Mouse (Mus musculus) monocyte, adult 59 days (primary cell): Measurements from ENCODE around the gene Spsb4. TPM values are rescaled to one million over a fixed set of nuclear protein-coding genes. Genes with fewer than 3 reads are reported as not detected.

Experiments used
- total RNA-seq, 2 experiments: library from RNA; stranded (reverse); gene quantifications; one replicate each; pipeline ENCODE4 v1.2.4; 2023

Spsb4 gene
- 1 to 10 TPM; 1.6 to 2.0 TPM for total RNA-seq

DNA sequence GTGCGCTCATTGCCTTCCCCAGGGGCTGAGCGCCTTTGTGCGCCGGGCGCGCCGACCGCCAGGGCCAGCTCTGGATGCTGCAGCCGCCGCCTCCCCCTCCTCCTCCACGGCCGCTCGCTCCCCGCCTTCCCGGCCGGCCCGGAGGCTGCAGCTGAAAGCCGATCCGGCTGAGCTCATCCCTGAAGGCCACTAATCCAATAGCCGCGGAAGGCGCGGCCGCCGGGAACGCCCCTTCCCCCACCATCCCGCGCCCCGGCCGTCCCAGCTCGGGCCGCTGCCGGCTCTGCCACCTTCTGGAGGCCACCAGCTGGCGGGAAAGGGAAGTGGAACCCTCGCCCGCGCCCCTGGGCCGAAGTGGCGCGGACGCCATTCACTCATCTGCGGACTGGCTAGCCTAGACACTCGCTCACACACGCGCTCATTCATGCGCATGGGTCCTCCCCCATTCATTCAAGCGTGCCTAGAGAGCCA is at the start of gene Spsb4:
Gene Spsb4, minus strand, starts transcription at position 167 of the 471 bp plus-strand sequence.

Other genes starting within 250 kb of the Spsb4 start
- 1 to 10 TPM; 5.5 to 5.9 TPM for gene Pxylp1, start 126.2 kb downstream of the Spsb4 start, total RNA-seq
- 10 to 100 TPM; 86.9 to 96.2 TPM for gene Slc25a36, start 92.3 kb upstream of the Spsb4 start, total RNA-seq